Mouse (Mus musculus): ENCODE results near the gene Car7. TPM values are rescaled to one million over a fixed set of nuclear protein-coding genes. Genes with fewer than 3 reads are reported as not detected.

Gene Car7
- total RNA-seq, 2 experiments from 2014 or later = 0.51 TPM; not detected in 1

Other genes starting within 250 kb of the Car7 start
- gene Cmtm2a, start 241.5 kb upstream of the Car7 start, total RNA-seq (2015; ENCODE audit: low replicate concordance) = not detected in 2 replicates
- not detected in 2 replicates for gene Cmtm2a, start 241.5 kb upstream of the Car7 start, total RNA-seq (2017; ENCODE audit: low replicate concordance)
- gene Gm45711, start 224.6 kb upstream of the Car7 start, total RNA-seq (2015; ENCODE audit: low replicate concordance) = not detected in 2 replicates
- not detected in 2 replicates for gene Gm45711, start 224.6 kb upstream of the Car7 start, total RNA-seq (2017; ENCODE audit: low replicate concordance)
- not detected in 2 replicates for gene Cmtm1, start 224.5 kb upstream of the Car7 start, total RNA-seq (2015; ENCODE audit: low replicate concordance)
- gene Cmtm1, start 224.5 kb upstream of the Car7 start, total RNA-seq (2017; ENCODE audit: low replicate concordance) = not detected in 2 replicates
- gene Gm11020, start 213.1 kb upstream of the Car7 start, total RNA-seq (2015; ENCODE audit: low replicate concordance) = not detected in 2 replicates
- gene Gm11020, start 213.1 kb upstream of the Car7 start, total RNA-seq (2017; ENCODE audit: low replicate concordance) = not detected in 2 replicates
- gene Cmtm2b, start 212.5 kb upstream of the Car7 start, total RNA-seq (2015; ENCODE audit: low replicate concordance) = not detected in 2 replicates
- not detected in 2 replicates for gene Cmtm2b, start 212.5 kb upstream of the Car7 start, total RNA-seq (2017; ENCODE audit: low replicate concordance)
- 8.6 and 14.0 TPM in 2 replicates for gene Cmtm3, start 195.3 kb upstream of the Car7 start, total RNA-seq (2015; ENCODE audit: low replicate concordance)
- 1.5 and 3.3 TPM in 2 replicates for gene Cmtm3, start 195.3 kb upstream of the Car7 start, total RNA-seq (2017; ENCODE audit: low replicate concordance)
- 0.96 and 1.0 TPM in 2 replicates for gene Cmtm4, start 138.9 kb upstream of the Car7 start, total RNA-seq (2015; ENCODE audit: low replicate concordance)
- gene Cmtm4, start 138.9 kb upstream of the Car7 start, total RNA-seq (2017; ENCODE audit: low replicate concordance) = 0.51 and 0.70 TPM in 2 replicates
- 22.8 and 30.4 TPM in 2 replicates for gene Dync1li2, start 91.6 kb upstream of the Car7 start, total RNA-seq (2015; ENCODE audit: low replicate concordance)
- 48.3 and 63.4 TPM in 2 replicates for gene Dync1li2, start 91.6 kb upstream of the Car7 start, total RNA-seq (2017; ENCODE audit: low replicate concordance)
- gene Terb1, start 24.8 kb upstream of the Car7 start, total RNA-seq (2015; ENCODE audit: low replicate concordance) = not detected in 2 replicates
- gene Terb1, start 24.8 kb upstream of the Car7 start, total RNA-seq (2017; ENCODE audit: low replicate concordance) = not detected in 2 replicates
- 14.4 and 25.4 TPM in 2 replicates for gene Nae1, start 52 bp upstream of the Car7 start, total RNA-seq (2015; ENCODE audit: low replicate concordance)
- 19.0 and 28.0 TPM in 2 replicates for gene Nae1, start 52 bp upstream of the Car7 start, total RNA-seq (2017; ENCODE audit: low replicate concordance)
- gene Pdp2, start 56.8 kb downstream of the Car7 start, total RNA-seq (2015; ENCODE audit: low replicate concordance) = 0.38 and 1.7 TPM in 2 replicates
- 0.98 and 1.3 TPM in 2 replicates for gene Pdp2, start 56.8 kb downstream of the Car7 start, total RNA-seq (2017; ENCODE audit: low replicate concordance)
- gene Cdh16, start 89.7 kb downstream of the Car7 start, total RNA-seq (2015; ENCODE audit: low replicate concordance) = not detected in 2 replicates
- not detected in 2 replicates for gene Cdh16, start 89.7 kb downstream of the Car7 start, total RNA-seq (2017; ENCODE audit: low replicate concordance)
- not detected in 2 replicates for gene Rrad, start 96.6 kb downstream of the Car7 start, total RNA-seq (2015; ENCODE audit: low replicate concordance)
- gene Rrad, start 96.6 kb downstream of the Car7 start, total RNA-seq (2017; ENCODE audit: low replicate concordance) = not detected in 2 replicates
- gene Ciao2b, start 107.3 kb downstream of the Car7 start, total RNA-seq (2015; ENCODE audit: low replicate concordance) = 1.5 and 5.2 TPM in 2 replicates
- gene Ciao2b, start 107.3 kb downstream of the Car7 start, total RNA-seq (2017; ENCODE audit: low replicate concordance) = 6.0 and 15.1 TPM in 2 replicates
- not detected in 2 replicates for gene Ces2a, start 199.3 kb downstream of the Car7 start, total RNA-seq (2015; ENCODE audit: low replicate concordance)
- not detected in 2 replicates for gene Ces2a, start 199.3 kb downstream of the Car7 start, total RNA-seq (2017; ENCODE audit: low replicate concordance)